Mouse (Mus musculus) testis, adult 2 months (tissue): ENCODE results near the gene Hdgfl3.

Experiments used
- CTCF ChIP-seq: fragments of 200-500 bp; IDR thresholded peaks from 2 replicates; pipeline ENCODE4 v1.5.1; 2012; ENCODE audit warnings: low read depth, mild to moderate bottlenecking, inconsistent platforms, low read length, moderate library complexity; ENCODE audit not compliant: control insufficient read depth, insufficient read depth, insufficient replicate concordance
- POLR2A ChIP-seq: fragments of 200-500 bp; IDR thresholded peaks from 2 replicates; pipeline ENCODE4 v1.6.1; 2012; ENCODE audit warnings: low read depth, mild to moderate bottlenecking, inconsistent platforms, low read length, moderate library complexity; ENCODE audit not compliant: control insufficient read depth

DNA sequence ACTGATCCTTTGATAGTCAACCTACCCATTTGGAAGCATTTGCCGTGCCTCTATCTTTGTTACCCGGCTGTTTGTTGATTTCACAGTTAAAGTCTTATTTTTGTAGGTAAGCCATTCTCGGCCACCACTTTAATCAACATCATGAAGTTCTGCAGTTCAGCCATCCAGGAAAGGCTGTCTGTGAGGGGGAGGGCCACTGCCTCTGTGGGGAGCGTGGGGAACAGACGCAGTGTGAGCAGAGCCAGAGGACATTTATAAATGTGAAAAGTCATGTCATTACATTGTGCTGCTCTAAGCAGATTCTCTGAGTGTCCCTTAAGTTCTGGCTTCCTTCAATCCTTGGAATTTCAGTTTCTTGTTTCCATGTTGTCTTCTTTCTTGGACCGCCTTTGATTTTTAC is 84.1 kb downstream of the Hdgfl3 start:
- no peak for TF ChIP-seq CTCF
- no peak for TF ChIP-seq POLR2A
